Mouse (Mus musculus) intestine, embryonic 14.5 days (tissue): ENCODE results near the gene Asic1. TPM values are rescaled to one million over a fixed set of nuclear protein-coding genes. Genes with fewer than 3 reads are reported as not detected.
"Not testable (repeated sequence)": the region's sequence is repeated elsewhere in the genome, so short reads cannot be mapped to it uniquely, and the experiment has no call there.

Source experiments
- ATAC-seq: fragments of 200-750 bp; cut with Nextera tagmentation; replicated peaks from 2 replicates; pipeline ENCODE4 v1.8.0; 2017; ENCODE audit warnings: low read depth, moderate number of reproducible peaks, moderate TSS enrichment, moderate library complexity; ENCODE audit not compliant: low FRiP score, low TSS enrichment
- DNase-seq: peaks from one replicate; pipeline ENCODE4 v3.0.0-alpha.2; 2018; ENCODE audit warnings: low spot score
- H3K27ac ChIP-seq: fragments of 300-500 bp; sonication (generic); 2 replicates; pipeline ENCODE4 v1.5.1; 2014; ENCODE audit warnings: low read depth, mild to moderate bottlenecking, control low read depth
- H3K27me3 ChIP-seq: fragments of 300-500 bp; sonication (generic); replicated peaks from 2 replicates; pipeline ENCODE4 v1.6.1; 2014; ENCODE audit warnings: low read length, control low read depth; ENCODE audit not compliant: control insufficient read depth, insufficient read depth
- H3K36me3 ChIP-seq: fragments of 300-500 bp; sonication (generic); 2 replicates; pipeline ENCODE4 v1.6.1; 2014; ENCODE audit warnings: low read length, control low read depth; ENCODE audit not compliant: control insufficient read depth, insufficient read depth
- H3K4me1 ChIP-seq: fragments of 300-500 bp; sonication (generic); replicated peaks from 2 replicates; pipeline ENCODE4 v1.6.1; 2014; ENCODE audit warnings: low read length, control low read depth, mixed read lengths; ENCODE audit not compliant: control insufficient read depth, insufficient read depth
- H3K4me2 ChIP-seq: fragments of 300-500 bp; sonication (generic); 2 replicates; pipeline ENCODE4 v1.6.1; 2014; ENCODE audit warnings: low read length
- H3K4me3 ChIP-seq: fragments of 300-500 bp; sonication (generic); 2 replicates; pipeline ENCODE4 v1.5.1; 2014; ENCODE audit warnings: low read depth, low read length, control low read depth, mixed read lengths
- H3K9ac ChIP-seq: fragments of 300-500 bp; sonication (generic); 2 replicates; pipeline ENCODE4 v1.6.1; 2014; ENCODE audit warnings: mild to moderate bottlenecking, low read length
- H3K9me3 ChIP-seq: fragments of 300-500 bp; sonication (generic); 2 replicates; pipeline ENCODE4 v1.6.1; 2016; ENCODE audit warnings: low read length, control low read depth; ENCODE audit not compliant: control insufficient read depth
- WGBS: fragments of 180-500 bp; shearing (Covaris S2); extraction: QIAGEN DNeasy Blood & Tissue Kit; methylation state at CpG from one replicate; pipeline ENCODE4 v1.1.7; 2014; 5-methylcytosine and 5-hydroxymethylcytosine counted together
- polyA plus RNA-seq: library from polyadenylated mRNA; unstranded; fragments of >200 nt; fragmentation: Nextera tagmentation; extraction: Ambion mirVana; gene quantifications from 2 replicates; pipeline ENCODE4 v1.2.1, GENCODE M21; 2014

Gene Asic1
- polyA plus RNA-seq, 1 experiment from 2014 or later = 1.7 TPM

DNA sequence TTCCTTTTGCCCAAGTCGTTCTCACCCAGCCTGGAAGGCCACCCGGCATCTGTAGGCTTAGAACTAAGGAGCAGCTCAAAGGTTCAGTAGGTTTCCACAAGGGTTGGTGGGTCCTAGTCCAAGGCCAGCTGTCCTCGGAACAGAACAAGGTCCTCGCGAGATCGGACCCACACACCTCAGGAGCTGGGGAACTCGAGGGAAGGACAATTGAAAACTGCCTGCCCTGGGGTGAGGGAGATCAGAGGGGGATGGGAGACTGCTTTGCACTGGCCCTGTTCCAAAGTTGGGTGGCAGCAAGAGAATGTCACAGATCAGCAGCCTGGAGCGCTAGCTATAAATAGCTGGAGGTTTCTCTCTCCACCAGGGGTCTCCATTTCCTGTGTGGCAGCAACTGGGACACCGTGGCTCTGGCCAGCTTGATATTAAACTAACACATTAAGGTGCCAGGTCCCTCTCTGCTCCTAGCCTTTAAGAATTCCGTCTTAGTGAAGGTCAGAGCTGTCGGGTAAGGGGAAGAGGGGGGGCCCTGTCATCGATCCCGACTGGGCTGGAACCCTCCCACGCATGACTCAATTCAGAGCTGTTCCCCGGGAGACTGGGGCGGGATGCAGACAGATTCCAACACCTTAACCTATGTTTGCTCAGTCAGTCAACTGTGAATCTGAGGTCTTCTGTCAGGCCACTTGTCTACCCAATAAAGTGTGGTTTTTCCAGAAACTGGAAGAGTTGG is 54.3 kb downstream of the Asic1 start:
- peak overlapping the region; percentile 55 for H3K4me2 ChIP-seq
- H3K27ac ChIP-seq = 0 out of 2 replicates have a peak overlapping the region, but pooled peaks have one; percentile 34
- H3K4me3 ChIP-seq = peak overlapping the region; percentile 86; the same call in 1 of the 2 replicates
- H3K9me3 ChIP-seq = 0 out of 2 replicates have a peak, but pooled peaks cover 5% of the 10 kb centered on the region
- 16% methylated on average over 16 of the region's 16 CpGs for WGBS
- no peaks in the 10 kb centered on the region for H3K27me3 ChIP-seq
- H3K9ac ChIP-seq = no peak overlapping the region; the same call in none of the 2 replicates
- DNase-seq = peak; percentile 80
- H3K36me3 ChIP-seq = peaks cover 18% of the 10 kb centered on the region
- peak; percentile 10; the same call in 1 of the 2 replicates for ATAC-seq
- peaks cover 14% of the 10 kb centered on the region for H3K4me1 ChIP-seq

DNA sequence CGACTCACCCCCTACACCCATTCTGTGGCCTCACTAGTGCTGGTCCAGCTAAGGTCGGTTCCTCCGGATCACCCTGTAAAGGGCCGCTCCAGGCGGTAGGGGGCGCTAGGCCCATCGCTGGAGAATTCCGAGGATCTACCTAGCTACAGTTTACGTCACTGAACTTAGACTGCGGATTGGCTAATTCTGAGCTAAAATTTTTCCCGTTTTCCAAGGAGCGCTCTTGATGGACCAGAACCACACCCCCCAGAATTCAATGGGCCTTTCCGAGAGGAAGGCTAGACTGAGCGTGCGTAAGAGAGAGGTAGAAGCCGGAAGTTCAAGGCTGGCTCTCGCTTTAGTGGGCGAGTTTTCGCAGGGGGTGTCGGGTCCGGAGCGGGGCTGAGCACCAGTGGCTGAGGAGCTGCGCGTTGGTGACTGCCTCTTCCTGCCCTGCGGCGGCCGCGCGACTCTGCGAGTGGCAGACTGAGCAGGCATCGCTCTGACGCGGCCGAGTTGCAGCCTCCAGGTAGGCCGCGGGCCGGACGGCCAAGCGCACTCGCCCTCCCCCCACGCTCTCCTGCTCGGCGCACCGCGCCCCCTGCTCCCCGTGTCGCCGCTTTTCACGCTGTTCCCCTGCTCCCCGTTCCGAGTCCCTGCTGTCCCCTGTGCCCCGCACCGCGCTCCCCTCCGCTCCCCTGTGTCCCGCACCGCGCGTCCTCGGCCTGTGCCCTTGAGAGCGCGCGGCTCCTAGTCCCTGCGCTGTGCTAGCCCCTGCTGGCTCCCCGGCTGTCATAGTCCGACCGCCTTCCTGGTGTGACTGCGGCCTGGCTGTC is 55.4 kb downstream of the Asic1 start, which contains the start of gene Cox14:
Gene Cox14, plus strand, starts transcription at position 278 of the 815 bp plus-strand sequence.
- Histone ChIP-seq H3K4me2 (peak within 1 kb of the TSS; percentile 61), H3K27ac (peak within 1 kb of the TSS; percentile 74), H3K9ac (peak within 1 kb of the TSS; percentile 75), H3K9me3 (0 out of 2 replicates have a peak, but pooled peaks cover 5% of the 10 kb centered on the region), H3K36me3 (peaks cover 18% of the 10 kb centered on the region), H3K4me1 (peaks cover 14% of the 10 kb centered on the region), H3K4me3 (peak within 1 kb of the TSS; percentile 86), H3K27me3 (no peaks in the 10 kb centered on the region)
- DNase-seq (peak; percentile 99), ATAC-seq (peak; percentile 94)
- WGBS = under 1% methylated on average over 59 of the region's 68 CpGs

DNA sequence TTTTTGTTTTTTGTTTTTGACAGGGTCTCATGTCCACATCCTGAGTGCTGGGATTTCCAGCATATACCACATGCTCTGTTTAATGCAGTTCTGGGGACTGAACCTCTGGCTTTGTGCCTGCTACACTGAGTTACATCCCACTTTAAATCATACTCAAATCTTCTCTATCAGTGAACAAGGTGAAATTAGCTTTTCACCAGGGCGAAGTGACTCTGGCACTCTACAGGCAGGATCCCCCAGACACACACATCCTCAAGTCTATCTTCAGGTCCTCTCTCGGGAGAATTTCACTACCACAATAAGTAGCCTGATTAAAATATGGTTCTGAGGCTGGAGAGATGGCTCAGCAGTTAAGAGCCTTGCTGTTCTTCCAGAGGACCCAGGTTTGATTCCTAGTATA is 56.4 kb downstream of the Asic1 start:
- WGBS = 72% methylated on average over 2 of the region's 2 CpGs
- H3K36me3 ChIP-seq = peaks cover 18% of the 10 kb centered on the region
- DNase-seq (no peak), ATAC-seq (no peak)
- peak overlapping the region; percentile 86 for H3K4me3 ChIP-seq
- H3K27me3 ChIP-seq = no peaks in the 10 kb centered on the region
- H3K9ac ChIP-seq = peak overlapping the region; percentile 75
- no peak overlapping the region for H3K27ac ChIP-seq
- H3K4me1 ChIP-seq = peaks cover 14% of the 10 kb centered on the region
- peak overlapping the region; percentile 61 for H3K4me2 ChIP-seq
- H3K9me3 ChIP-seq = 0 out of 2 replicates have a peak, but pooled peaks cover 5% of the 10 kb centered on the region

DNA sequence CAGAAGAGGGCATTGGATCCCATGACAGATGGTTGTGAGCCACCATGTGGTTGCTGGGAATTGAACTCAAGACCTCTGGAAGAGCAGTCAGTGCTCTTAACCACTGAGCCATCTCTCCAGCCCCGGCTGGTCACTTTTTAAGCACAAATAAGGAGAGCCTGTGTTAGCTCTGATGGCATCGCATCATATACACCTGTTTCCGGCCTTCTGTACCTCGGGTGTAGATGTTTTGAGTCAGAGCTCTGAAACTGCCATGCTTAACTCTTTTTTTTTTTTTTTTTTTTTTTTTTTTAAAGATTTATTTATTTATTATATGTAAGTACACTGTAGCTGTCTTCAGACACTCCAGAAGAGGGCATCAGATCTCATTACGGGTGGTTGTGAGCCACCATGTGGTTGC is 56.9 kb downstream of the Asic1 start:
- not testable (repeated sequence) for H3K4me2 ChIP-seq, H3K4me3 ChIP-seq, H3K9me3 ChIP-seq, H3K27me3 ChIP-seq, ATAC-seq, H3K27ac ChIP-seq, DNase-seq, H3K9ac ChIP-seq
- H3K36me3 ChIP-seq = peaks cover 18% of the 10 kb centered on the region
- H3K4me1 ChIP-seq = peaks cover 14% of the 10 kb centered on the region
- 92% methylated on average over 4 of the region's 5 CpGs for WGBS

DNA sequence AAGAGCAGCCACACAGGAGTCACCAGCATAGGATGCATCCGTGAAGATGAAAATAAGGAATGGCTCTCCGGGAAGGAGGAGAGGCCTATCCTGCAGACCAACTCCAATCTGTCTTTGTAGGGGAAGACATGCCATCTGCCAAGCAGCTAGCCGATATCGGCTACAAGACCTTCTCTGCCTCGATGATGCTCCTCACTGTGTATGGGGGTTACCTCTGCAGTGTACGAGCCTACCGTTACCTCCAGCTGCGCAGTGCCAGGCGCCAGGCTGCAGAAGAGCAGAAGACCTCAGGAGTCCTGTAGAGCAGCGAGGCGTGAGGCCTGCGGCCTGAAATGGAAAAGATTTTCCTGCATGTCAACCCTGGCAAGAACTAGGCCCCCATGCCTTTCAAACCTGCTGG is 57.4 kb downstream of the Asic1 start:
- peaks cover 22% of the 10 kb centered on the region for H3K36me3 ChIP-seq
- 0 out of 2 replicates have a peak, but pooled peaks cover 5% of the 10 kb centered on the region for H3K9me3 ChIP-seq
- H3K9ac ChIP-seq = no peak overlapping the region
- DNase-seq (no peak), ATAC-seq (no peak)
- peaks cover 14% of the 10 kb centered on the region for H3K4me1 ChIP-seq
- H3K27ac ChIP-seq = no peak overlapping the region
- no peak overlapping the region for H3K4me2 ChIP-seq
- no peak overlapping the region for H3K4me3 ChIP-seq
- 96% methylated on average over 12 of the region's 12 CpGs for WGBS
- H3K27me3 ChIP-seq = no peaks in the 10 kb centered on the region

DNA sequence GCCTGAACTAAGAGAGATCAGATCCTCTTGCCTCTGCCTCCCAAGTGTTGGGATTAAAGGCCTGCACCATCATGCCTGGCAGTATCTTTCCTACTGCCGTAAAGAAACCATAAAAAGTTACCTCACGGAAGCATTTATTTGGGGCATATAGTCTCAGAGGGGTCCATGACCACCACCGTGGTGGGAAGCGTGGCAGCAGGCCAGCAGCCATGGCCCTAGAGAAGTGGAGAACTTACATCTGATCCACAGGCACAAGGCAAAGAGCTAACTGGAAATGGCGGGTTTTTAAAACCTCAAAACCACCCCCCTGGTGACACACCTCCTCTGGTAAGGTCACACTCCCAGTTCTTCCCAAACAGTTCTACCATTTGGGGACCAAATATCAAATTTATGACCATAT is 58.0 kb downstream of the Asic1 start:
- Histone ChIP-seq H3K27me3 (no peaks in the 10 kb centered on the region), H3K9ac (no peak overlapping the region), H3K9me3 (0 out of 2 replicates have a peak, but pooled peaks cover 5% of the 10 kb centered on the region), H3K4me1 (peaks cover 14% of the 10 kb centered on the region), H3K4me2 (no peak overlapping the region), H3K36me3 (peaks cover 25% of the 10 kb centered on the region), H3K4me3 (no peak overlapping the region), H3K27ac (no peak overlapping the region)
- DNase-seq = no peak
- no peak for ATAC-seq
- WGBS = 93% methylated on average over 5 of the region's 5 CpGs

DNA sequence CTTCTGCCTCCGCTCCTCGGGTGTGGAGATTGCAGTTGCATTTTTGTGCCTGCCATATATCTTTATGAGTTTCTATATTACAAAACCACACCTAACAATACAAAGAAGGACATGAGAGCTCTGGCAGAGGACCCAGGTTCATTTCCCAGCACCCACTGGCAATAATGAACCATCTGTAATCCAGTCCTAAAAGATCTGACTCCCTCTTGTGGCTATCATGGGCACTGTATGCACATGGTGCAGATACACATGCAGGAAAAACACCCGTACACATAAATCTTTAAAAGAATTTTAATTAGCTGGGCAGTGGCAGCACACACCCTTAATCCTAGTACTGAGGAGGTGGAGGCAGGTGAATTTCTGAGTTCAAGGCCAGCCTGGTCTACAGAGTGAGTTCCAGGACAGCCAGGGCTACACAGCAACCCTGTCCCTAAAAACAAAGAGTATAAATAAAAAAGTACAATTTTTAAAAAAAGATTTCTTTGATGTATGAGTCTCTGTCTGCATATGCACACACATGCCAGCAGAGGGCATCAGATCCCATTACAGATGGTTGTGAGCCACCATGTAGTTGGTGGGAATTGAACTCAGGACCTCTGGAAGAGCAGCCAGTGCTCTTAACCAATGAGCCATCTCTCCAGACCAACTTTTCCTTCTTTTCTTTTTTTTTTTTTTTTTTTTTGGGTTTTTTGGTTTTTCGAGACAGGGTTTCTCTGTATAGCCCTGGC is 59.1 kb downstream of the Asic1 start:
- no peak overlapping the region for H3K4me2 ChIP-seq
- H3K4me3 ChIP-seq = no peak overlapping the region
- no peak for ATAC-seq
- no peak overlapping the region for H3K9ac ChIP-seq
- peaks cover 28% of the 10 kb centered on the region for H3K36me3 ChIP-seq
- H3K9me3 ChIP-seq = 0 out of 2 replicates have a peak, but pooled peaks cover 5% of the 10 kb centered on the region
- no peaks in the 10 kb centered on the region for H3K27me3 ChIP-seq
- peaks cover 6% of the 10 kb centered on the region; the same call in 1 of the 2 replicates for H3K4me1 ChIP-seq
- no peak for DNase-seq
- WGBS = 97% methylated on average over 3 of the region's 4 CpGs
- H3K27ac ChIP-seq = no peak overlapping the region

DNA sequence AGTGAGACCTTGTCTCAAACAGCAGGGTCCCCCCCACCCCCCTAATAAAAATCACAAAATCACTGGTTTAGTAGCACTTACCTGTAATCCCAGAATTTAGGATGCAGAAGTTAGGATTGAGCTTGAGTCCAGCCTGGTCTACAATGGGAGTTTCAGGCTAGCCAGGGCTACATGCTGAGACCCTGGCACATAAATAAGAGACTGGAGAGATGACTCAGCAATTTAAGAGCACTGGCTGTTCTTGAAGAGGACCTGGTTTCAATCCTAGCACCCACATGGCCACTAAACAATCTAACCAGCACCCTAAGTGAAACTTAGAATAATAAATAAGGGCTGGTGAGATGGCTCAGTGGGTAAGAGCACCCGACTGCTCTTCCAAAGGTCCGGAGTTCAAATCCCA is 61.0 kb downstream of the Asic1 start:
- H3K27me3 ChIP-seq = no peaks in the 10 kb centered on the region
- 90% methylated on average over 2 of the region's 2 CpGs for WGBS
- no peak overlapping the region for H3K9ac ChIP-seq
- DNase-seq = no peak
- no peak overlapping the region for H3K27ac ChIP-seq
- no peak overlapping the region for H3K4me2 ChIP-seq
- H3K4me3 ChIP-seq = no peak overlapping the region
- H3K4me1 ChIP-seq = peaks cover 3% of the 10 kb centered on the region; the same call in 1 of the 2 replicates
- ATAC-seq = no peak
- peaks cover 45% of the 10 kb centered on the region for H3K36me3 ChIP-seq
- H3K9me3 ChIP-seq = 0 out of 2 replicates have a peak, but pooled peaks cover 5% of the 10 kb centered on the region
